Mouse (Mus musculus): ENCODE results near the gene Slc46a3. TPM values are rescaled to one million over a fixed set of nuclear protein-coding genes. Genes with fewer than 3 reads are reported as not detected.

The Slc46a3 gene
- polyA plus RNA-seq, 1 experiment from 2014 or later: 5.7 TPM

DNA sequence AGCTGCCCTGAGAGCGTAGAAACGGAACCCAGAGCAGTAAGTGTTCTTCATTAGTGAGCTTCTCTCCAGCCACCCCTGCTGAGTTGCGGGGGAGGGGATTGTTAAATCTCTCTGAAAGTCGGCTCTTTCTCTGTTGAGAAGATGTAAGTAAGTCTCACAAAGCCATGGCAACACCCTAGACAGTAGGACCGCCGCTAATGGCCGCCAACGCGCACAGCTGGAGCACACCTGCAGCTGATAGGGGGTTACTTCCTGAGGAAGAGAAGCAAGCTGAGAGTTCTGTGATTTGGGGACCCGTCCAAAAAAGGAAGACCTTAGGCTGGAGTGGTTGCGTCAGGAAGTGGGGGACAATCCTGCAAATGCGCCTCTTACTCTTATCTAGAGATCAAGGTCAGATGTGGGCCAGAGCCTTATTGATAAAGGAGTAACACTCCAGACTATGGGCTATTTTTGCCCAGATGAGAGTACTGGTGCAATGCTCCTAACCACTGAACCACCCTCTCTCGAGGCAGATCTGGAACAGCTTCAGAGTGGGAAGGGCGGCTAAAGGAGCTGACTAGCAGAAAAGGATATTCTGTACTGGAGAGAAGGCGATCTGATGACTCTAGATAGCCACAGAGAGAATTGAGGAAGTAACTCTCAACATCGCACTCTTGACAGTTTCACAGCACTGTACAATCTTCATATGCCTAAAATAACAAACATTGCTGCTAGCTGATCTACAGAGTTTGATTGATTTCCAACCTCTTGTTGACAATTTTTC, 1.0 kb upstream of the Slc46a3 start:
- peak; percentile 48 for DNase-seq (ENCODE audit: low spot score)

DNA sequence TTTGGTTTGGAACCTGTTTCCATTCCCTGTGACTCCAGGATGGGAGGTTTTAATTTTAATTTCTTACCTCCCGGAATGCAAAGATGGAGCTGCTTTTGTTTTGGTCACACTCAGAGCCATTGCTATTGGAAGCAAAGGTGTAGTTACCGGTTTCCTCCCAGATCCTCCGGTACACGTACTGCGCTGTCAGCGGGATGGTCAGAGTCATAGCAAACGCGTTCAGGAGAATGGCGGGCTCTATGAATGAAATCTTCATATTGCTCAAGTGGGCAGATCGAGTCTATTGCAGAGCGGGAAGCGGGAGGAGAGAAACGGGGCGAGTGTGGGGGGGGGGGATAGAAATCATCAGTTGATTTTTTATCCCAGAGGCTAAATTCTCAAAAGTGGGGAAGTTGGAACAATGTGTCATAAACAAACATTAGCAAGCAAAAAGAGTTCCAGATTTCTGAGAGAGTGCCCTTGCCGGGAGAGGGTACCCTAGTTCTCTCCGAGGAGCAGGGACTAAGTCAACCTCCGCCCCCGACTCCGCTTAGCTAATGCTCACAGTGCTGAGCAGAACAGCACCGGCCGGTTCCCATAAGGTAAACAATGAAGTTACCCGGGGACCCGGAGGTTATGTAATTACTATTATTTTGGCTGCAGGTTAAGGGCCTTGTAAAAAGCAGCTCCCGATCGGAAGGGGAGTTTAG, 705 bp downstream of the Slc46a3 start:
- DNase-seq (ENCODE audit: low spot score): peak; percentile 31

DNA sequence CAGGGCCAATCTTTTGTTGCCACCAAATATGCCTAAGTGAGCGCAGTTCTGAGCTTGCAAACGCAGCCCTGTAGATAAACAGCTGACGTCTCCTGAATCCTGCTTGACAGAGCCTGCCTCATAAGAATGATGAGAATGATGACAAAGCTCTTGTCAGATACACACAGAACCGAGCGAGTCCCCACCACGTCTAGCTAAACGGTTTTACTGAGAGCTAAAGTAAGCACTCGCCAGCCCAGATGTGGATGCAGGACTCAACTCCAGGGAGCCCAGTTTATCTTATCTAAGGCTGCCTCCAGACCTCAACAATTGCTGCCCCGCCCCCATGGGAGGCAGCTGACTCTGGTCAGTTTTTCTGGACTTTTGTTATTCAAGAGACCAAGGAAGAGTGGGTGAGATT, 1.5 kb downstream of the Slc46a3 start:
- no peak for DNase-seq (ENCODE audit: low spot score)

DNA sequence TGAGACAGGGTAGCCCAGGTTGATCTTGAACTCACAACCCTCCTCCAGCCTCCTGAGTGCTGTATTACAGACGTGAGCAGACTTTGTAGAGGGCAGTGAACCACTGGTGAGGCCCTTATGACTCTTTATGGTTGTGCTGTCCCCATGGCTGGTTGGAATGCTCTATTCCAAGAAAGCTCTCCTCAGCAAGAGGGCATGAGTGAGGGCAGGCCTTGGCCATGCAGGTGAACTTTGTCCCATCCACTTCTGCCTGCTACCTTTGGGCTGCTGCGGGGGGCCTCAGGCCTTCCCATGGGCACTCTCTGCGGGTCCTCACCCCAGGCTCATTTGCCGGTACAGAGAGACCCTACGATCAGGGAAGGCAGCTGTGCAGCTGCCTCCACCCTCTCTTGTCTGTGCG, 1.9 kb downstream of the Slc46a3 start:
- no peak for DNase-seq (ENCODE audit: low spot score)

DNA sequence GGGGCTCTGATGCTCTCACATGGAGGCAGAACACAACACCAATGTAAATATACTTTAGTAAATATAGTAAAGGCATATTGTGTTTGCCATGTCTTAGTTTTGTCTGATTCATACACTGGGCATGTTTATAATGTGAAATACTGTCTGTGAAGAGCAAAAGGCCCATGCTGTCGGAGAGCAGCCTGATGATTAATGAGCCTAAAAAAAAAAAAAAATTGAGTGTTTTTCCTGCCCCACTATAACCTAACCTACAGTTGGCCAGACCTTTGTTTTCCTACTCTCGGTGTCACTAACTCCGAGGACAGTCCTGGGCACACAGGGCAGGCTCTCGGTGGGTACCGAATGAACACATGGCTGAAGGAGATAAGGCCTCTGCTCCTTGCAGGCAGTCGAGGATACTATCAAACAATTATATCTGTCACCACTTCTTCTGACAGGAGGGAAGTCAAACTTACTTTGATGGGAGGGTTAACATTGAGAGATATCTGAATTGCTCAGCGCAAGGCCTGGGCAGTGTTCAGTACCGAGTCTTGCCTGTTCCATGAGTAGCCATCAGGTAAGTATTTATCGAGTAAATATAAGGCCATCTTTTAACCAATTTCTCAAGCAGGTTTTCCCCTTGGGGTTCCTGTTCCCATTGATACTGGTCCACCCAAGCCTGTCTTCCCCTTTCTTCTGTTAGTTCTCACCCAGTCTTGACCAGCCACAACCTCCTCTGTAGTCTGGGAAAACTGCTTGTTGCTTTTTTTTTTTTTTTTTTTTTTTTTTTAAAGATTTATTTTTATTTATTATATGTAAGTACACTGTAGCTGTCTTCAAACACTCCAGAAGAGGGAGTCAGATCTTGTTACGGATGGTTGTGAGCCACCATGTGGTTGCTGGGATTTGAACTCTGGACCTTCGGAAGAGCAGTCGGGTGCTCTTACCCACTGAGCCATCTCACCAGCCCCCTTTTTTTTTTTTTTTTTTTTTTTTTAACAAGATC, 6.0 kb downstream of the Slc46a3 start:
- no peak for DNase-seq (ENCODE audit: low spot score)

DNA sequence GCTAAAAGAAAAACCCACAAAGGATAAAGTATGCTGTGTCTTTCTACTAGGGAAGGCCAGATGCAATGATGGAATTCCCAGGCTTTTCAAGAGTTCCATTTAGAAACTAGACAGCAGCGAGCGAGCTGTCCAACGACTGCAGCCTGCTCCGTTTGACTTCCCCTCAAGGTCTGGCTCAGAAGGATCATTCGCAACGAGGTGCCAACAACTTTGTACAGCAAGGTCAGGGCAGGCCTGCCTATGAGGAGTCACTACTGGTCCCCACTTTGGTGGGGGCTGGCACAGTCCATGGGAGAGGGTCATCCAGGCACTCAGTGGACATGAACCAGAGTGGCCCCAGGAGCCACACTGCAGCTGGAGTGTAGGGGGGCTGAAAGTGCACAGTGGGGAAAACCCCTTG, 11.0 kb downstream of the Slc46a3 start:
- DNase-seq (ENCODE audit: low spot score): no peak

DNA sequence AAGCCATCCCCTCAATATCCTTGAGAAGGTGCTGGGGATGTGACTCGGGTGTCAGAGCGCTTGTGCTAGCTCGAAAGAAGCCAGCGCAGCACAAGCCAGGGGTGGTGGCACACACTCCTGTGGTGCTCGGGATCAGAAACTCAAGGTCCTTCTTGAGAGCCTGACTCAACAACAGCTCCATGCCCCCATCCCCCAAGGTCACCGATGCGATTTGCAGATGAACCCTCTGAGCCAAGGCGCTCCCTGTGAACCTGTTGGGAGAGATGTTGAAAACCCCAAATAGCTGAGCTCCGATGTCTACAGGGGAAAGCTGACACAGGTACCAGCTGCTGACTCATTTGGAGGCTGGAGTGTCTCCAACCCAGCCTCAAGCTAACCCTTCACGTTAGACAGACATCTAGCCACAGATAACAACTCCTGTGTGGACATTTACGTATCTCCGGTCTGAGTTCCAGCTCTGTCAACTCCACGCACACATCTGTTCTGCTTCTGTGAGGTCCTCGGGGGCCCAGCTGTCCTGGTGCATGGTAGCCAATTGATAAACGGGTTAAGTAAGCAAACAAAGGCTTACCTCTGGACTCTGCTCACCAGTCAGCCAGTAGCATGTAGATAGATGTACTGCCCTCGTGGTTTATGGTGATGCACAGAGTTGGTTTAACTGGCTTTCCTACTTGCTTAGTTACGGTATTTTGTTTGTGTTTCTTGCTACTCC, 14.5 kb downstream of the Slc46a3 start:
- no peak for DNase-seq (ENCODE audit: low spot score)

DNA sequence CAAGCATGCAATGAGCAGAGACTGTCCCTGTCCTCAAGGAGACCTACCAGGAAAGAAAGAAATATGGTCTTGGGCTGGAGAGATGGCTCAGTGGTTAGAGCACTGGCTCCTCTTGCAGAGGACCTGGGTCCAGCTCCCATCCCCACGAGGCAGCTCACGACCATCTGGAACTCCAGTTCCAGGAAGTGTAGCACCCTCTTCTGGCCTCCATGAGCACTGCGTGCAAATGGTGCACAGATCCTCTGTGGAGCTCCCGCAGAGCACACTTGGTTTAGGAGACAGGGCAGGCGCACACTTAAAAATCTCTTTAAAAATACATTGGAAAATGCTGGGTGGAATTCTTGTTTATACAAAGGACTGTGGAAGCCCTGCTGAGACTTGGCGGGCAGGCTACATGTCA, 17.1 kb downstream of the Slc46a3 start:
- DNase-seq (ENCODE audit: low spot score): no peak

DNA sequence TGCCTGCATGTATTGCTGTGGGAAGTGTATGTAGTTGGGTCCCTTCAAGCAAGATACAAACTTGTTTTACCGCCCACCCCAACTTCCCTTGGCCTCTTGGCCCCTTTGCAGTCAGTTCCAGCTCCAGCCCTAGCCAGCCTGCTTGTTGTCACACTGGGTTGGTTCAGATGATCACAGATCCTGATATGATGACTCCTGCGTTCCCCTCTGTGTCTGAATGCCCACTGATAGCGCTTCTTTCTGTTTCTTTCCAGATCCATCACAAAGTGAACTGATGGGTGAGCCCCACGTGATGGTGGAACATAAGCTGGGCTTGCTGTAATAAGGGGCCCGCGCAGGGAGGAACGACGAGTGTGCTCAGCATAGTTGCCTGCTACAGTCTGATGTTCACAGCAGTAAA, 19.4 kb downstream of the Slc46a3 start:
- no peak for DNase-seq (ENCODE audit: low spot score)

DNA sequence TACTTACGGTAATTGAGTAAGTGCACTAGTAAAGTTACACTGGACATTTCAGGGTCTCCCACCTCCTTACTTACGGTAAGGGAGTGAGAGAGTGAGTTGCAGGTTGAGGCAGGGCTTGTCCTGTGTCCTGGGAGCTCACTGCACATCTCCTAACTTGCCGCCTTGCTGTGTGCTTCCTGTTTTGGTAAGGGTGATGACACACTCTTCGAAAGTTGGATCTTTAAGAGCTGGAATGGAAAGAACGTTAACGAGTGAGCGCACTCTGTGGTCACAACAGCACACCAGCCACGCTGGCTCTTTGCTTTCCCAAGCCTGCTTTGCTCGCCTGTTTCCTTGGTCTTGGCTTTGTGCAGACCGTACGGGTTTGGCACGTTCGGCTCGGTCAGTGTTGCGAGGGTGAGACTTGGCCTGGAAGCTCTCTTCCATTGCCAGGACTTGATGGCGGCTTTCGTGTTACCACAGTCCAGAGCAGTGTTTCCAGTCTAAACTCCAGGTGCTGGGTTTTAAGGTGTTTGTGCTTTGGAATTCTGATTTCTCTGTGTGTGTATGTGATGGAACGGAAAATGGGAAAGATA, 20.0 kb downstream of the Slc46a3 start:
- no peak for DNase-seq (ENCODE audit: low spot score)

DNA sequence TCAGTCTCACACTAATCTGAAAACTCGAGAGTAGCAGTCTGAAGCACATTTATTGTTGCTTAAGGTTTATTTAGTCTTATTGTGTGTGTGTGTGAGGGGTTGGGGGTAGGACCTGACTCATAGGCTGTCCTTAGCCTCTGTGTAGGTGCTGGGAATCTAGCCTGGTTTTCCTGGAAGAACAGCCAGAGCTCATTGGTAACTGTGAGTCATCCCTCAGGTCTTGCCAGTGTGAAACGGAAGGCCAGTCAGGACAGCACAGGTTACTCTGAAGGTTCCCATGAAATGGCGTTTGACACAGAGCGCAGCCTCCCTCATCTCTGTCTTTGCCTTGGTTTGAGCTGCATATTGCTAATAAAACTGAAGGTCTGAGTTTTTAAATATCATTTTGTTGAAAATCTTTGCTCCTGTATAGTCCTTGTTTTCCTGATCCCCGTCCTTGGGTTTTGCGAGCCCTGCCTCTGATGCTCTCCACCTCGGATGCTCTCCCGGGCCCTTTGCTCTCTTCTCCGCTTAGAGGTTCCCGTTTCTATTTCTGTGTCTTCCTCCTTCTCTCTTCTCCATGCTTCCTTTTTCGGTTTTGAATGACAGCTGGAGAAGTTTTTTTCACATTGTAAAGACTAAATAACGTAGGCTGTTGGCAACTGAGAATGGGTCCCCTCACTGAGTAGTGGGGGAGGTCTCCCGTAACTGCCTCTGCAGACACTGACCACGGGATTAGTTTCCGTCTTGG, 23.4 kb downstream of the Slc46a3 start:
- no peak for DNase-seq (ENCODE audit: low spot score)

DNA sequence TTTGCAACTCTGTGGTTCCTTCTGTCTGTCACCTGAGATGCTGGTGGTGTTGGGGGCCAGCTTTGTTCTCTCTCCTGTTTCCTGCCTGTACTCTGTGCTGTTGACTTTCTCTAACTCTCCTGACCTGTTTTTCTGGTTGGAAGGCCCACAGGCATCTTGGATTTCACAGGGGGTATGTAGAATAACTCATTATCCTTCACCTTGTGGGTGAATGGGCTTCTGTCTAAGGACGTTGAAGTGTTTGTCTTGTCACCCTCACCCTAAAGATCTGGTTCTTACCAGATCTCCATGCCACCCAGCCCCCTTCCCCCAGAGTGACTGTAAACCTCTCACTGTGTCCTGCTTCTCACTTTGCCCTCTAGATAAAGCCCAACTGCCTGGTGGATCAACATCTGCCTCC, 24.3 kb downstream of the Slc46a3 start:
- no peak for DNase-seq (ENCODE audit: low spot score)

DNA sequence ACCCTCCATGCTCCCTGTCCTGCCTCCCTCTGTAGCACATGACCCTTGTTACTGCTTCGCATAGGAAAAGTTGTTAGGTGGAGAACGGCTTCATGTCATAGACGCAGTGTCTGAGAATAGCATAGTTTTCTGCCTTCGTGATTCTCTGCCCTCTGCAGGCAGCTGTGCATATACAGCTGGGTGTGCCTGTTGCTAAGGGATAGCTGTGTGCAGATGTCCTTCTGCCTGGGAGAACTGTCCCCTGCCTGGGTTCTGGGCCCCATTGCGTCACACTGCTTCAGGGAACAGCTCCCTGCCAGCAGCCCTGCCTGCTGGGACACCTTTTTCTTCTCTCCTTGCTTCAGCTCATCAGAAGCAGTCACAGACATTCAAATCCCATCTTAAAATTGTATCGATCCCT, 25.0 kb downstream of the Slc46a3 start:
- DNase-seq (ENCODE audit: low spot score): no peak

DNA sequence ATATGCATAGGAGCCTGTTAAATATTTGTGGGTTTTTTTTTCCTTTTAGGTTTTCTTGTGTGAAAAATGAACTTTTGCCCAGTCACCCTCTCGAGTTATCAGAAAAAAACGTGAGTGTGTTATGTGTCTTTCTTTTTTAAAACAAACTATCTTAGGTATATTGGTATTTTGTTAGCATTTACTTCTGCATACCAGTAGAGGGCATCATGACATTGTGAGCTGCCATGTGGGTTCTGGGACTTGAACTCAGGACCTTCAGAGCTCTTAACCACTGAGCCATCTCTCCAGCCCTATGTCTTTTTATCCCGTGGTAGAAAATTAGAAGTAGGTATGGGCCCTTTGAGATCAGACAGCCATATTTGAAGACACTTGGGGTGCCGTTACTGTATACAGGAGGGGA, 25.9 kb downstream of the Slc46a3 start:
- no peak for DNase-seq (ENCODE audit: low spot score)

DNA sequence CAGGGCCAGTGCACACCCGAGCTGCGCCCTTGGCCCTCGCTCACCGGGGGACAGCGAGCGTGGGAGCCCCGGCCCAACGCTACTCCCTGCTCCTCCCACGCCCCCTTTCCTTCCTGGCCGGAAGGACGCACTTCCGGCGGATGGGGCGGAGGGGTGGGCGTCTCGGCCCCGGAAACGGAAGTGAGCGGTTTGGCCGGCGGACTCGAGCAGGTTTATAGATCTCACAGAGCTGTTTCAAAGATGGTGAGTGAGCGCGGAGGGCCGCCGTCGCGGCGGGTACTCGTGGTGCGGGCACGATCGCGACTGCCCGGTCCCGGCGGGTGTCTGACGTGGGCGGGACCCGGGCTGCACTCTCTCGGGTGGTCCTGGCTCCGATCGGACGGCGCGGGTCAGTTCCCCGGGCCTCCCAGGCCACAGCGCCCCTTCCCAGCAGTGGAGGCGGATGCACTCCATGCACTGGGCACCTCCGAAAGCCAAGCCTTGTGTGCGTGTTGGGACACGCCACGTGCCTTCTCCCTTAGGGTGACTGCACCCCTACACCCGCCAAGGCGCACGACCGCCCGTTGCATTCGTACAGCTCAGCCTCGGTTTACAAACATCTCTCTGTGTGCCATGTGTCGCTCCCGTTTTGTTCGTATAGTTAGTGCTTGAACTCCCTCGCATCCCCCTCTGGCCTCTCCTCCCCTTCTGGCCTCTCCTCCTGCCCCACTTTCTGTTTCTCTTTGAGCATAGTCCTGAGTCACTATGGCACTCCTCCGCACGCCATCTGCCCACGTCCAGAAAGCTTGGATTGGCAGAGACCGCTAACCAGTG, 34.0 kb downstream of the Slc46a3 start, which contains the start of gene Pomp:
Pomp (plus strand) TSS at position 13 of the 813 bp plus-strand sequence.
- DNase-seq (ENCODE audit: low spot score): peak; percentile 92

DNA sequence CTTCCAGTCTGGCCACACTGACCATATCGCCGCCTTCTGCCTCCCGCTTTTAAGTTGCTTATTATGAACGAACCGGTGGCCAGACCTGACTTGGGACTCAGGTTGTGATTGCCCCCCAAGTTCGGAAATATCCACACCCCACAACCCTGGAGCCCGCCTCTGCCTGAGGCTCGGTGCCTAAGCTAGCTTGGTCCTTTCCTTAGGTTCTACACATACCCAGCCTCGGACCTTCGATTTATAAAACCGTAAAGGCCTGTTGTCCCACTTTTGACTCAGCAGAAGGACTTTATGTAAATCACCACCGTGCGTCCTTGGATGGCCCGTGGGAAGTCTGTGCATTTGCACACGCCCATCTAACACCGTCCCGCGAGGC, 34.6 kb downstream of the Slc46a3 start:
- no peak for DNase-seq (ENCODE audit: low spot score)

DNA sequence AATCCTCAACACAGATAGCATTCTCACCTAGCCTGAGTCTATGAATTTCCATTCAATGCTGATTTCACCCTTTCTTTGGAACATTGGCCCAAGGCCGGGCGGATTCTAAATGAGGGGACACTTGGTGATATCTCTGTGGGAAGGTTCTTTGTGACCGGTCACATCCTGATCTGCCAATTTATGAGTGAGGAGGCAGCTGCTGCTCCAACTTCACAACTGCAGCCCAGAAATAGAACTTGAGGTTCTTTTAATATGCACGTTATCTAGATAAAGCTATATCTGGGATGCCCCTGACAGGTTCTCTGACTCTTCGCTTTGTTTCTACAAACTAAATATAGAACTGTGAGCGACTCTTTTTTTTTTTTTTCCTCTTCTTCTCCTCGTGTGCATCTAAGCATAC, 44.4 kb downstream of the Slc46a3 start:
- DNase-seq (ENCODE audit: low spot score): no peak

DNA sequence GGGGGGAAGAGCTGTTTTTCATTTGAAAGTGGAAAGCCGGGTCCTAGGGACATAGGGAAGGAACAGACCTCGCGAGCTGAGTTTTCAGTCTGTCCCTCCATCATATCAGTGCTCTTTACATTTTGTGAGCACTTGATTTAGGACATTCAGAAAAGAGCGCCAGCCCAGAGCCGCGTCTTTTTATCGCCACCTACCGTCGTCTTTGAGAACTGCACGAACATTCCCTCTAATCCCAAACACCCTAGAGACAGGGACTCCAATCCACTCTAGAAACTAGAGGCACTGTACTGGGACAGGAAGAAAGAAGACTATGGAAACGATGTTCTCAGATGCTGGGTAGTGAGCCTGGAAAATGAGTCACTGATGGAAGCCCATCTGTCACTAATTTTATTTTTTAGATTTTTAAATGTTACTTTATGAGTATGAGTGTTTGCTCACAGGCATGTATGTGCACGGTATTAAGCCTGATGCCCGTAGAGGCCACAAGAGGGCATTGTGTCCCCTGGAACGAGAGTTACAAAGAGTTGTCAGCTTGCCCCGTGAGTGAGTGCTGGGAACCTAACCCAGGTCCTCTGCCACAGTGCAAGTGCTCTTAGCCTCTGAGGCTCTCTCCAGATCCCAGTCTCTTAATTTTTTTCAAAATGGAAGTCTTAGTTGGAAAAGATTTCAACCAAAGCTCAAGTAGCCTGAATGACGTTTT, 46.3 kb downstream of the Slc46a3 start:
- DNase-seq (ENCODE audit: low spot score): peak; percentile 42

DNA sequence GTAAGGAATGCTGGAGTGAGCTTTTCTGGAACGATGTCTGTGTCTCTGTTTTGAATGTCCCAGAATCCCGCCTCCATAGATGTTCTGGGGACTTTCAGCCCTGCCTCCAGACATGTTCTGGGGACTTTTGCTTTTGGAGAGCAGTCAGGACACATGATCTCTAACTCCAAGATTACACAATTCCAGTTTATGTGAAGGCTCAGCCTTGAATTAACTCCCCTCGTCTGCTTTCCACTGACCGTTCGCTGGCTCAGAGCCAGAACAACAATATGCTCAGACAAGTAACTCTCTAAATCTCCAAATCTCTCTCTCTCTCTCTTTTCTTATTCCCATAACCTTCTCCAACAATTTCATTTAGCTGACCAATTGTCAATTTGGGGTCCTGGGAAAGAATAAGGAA, 47.3 kb downstream of the Slc46a3 start:
- DNase-seq (ENCODE audit: low spot score): no peak
